Mouse (Mus musculus): Measurements from ENCODE around the gene Ncoa3.
A peak's percentile ranks its signal among the peaks of the same experiment; 100 is the strongest.

The Ncoa3 gene

DNA sequence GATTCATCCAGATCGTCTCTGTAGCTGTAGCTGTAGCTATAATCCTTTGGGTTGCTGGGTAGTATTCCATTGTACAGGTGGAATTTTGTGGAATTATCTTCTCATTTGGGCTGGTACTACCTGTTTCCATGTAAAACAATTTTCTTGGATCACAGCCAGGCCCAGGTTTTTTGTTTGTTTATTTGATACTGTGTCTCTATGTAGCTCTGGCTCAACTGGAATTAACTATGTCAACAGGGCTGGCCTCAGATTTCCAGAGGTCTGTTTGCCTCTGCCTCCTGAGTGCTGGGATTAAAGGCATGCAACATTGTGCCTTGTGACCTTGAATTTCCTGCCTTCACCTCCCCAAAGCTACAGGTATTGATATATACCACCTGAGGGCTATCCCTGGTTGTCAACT is 18.1 kb upstream of the Ncoa3 start:
- no peak for DNase-seq

DNA sequence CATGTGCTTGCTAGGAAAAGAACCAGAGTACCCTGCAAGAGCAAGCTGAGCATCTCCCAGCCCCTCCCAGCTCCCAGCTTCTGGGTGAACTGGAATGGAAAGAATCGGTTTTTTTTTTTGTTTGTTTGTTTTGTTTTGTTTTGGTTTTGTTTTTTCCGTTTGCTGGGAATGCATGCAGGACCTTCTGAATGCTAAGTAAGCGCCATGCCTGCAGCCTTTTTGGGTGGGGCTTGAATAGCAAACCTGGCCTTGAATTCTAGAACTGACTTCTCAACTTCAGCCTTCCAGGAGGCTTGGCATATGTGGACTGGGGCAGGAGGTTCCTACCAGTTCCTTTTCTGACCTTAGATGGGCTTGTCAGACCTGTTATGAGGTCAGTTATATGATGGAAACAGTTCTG is 16.2 kb upstream of the Ncoa3 start:
- DNase-seq, result no peak

GRCm38 (mm10) chr2:165976874-165977273 is 15.6 kb upstream of the Ncoa3 start:
- DNase-seq, result no peak

DNA sequence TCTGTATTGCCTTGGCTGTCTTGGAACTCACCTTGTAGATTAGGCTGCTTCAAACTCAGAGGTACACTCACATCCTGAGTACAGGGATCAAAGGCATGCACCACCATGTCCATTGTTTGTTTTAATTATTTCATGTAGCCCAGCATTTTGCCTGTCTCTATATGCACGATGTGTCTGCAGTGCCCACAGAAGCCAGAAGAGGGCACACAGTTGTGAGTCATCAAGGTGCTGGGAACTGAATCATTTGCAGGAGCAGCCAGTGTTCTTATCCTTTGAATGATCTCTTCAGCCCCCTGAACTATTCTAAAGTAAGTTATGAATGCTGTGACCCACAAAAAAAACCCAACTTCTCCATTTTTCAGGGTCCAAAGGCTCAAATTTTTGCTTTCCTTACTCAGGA is 14.3 kb upstream of the Ncoa3 start:
- DNase-seq, result no peak

DNA sequence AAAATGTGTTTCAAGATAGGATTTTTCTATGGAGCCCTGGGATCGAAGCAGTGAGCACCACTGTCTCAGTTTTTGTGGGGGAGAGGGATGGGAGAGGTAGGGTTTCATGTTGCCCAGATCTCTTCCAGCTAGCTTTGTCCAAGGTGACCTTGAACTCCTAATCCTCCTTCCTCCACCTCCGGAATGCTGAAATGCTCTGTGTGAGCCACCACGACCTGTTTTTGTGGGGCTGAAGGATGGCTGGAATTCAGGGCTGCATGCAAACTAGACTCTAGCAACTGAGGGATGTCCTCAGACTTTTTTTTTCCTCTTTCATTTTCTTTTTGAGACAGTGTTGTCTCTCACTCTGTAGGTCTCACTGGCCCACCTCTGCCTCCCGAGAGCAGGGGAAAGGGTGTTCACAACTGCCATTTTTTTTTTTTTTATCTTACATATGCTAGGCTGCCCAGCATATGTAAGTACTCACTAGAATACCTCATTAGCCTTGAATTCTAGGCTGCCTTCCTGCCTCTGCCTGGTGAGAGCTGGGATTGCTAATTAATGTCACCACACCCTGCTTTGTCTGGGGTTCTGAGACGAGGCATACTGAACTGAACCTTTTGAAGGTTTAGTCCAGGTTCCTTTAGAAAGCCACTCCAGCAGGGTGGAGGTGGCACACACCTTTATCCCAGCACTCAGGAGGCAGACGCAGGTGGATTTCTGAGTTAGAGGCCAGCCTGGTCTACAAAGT is 11.0 kb upstream of the Ncoa3 start:
- no peak for DNase-seq

DNA sequence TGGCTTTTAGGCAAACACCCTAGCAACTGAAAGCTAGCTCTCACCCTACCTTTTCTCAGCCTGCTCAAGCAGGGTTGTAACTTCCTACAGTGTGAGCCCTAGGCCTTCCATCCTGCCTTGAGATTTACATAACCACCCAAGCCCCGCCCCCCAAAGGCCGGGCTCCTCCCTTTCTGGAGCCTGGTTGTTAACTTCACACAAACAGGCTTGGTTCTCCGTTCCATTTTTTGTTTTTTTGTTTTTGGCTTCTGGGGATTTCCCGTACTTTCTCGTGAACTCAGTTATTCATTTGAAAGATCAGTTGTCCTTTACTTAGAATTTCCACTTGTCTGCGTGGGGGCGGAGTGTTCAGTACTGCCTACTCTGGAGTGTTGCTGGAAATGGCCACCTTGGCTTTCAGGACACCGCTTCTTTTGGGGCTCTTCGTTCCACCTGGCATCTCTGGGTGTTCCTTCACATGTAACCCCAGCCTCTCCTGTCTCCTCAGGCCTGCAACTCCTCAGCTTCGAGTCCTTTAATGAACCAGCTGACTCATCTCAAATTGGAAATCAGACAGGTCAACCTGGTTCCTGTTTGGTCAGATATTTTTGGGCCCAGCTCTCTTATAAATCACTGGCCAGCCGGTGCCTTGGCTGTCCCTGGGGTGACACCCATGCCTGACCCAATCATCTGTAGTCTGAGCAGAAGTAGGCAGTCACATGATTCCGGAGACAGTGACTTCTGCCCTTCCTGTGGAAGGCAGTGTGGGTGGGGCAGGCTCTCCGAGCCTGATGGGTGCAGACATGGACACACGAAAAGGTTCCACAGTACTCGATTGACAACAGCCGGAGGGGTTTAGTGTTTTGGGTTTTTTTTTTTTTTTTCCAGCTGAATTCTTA is 9.7 kb upstream of the Ncoa3 start:
- DNase-seq, result peak in 1 of 2 experiments; percentile 18

- no peak for DNase-seq
These were observed 8.1 kb upstream of the Ncoa3 start for GRCm38 (mm10) chr2:165984318-165984717.

DNA sequence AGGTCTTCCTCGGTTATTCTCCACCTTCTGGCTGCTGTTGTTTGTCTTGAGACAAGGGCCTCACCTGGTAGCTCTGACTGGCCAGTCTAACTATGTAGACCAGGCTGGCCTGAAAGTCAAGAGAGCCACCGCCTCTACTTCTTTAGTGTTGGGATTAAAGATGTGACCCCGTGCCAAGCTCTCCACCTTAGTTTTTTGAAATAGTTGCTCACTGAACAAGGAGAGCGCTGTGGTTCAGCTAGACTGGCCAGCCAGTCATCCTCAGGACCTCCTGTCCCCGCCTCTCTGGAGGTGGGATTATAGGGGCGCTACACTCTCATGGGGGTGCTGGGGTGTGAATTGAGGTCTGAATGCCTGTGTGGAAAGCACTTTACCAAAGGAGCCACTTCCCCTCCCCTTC is 7.5 kb upstream of the Ncoa3 start:
- no peak for DNase-seq

GRCm38 (mm10) chr2:165985581-165985980 is 6.9 kb upstream of the Ncoa3 start:
- DNase-seq, result no peak

- DNase-seq, result peak; percentile 81 to 84
These were observed 5.4 kb upstream of the Ncoa3 start for GRCm38 (mm10) chr2:165986921-165987453.

DNA sequence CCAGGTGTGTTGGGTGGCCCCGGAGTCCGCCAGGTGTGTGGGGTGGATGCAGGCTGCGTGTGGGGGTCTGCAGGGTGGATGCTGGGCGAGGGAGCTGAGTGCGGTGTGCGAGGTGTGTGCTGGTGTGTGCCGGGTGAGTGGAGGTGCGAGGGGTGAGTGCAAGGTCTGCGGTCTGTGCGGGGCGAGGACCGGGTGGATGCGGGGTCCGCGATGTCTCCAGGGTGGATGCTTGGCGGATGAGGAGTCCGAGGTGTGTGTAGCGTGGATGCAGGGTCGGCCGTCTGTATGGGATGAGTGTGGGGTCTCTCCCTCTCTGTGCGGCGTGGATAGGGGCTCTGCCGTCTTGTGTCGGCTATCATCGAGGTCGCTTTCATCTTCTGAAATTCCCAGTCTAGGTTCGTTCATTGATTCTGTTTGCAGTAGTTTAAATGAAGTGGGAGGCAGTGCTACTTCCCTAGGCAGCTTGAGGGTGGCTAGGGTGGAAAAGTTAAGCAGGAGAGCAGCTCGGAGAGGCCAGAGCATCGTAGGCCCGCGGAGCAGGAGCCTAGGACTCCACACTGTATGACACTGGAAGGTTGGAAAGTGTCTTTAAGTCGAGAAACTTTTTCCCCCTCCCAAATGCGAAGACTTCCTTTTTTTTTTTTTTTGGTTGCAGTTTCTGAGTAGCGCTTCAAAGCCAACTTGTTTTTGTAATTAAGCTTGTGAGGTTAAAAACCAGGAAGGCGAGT is 901 bp downstream of the Ncoa3 start:
- DNase-seq, result peak; percentile 49 to 53

DNA sequence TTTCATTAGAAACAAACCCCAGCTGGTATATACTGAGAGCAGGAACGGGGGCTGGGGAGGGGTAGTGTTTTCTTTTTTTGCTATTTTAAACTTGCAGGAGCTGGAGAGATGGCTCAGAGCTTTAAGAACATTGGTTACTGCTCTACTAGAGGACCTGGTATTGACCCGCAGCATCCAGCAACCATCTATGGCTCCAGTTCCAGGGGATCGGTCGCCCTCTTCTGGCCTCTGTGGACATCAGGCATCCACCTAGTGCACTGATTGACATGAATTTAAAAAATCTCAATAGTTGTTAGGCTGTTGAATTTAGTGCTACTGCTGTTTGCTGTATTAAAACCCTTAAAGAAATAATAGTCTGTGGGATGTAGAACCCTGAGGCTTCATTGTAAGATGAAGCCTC is 1.9 kb downstream of the Ncoa3 start:
- DNase-seq, result peak in 1 of 2 experiments; percentile 23

- DNase-seq, result no peak
These were observed 3.3 kb downstream of the Ncoa3 start for GRCm38 (mm10) chr2:165995711-165996110.

- DNase-seq, result no peak
These were observed 3.7 kb downstream of the Ncoa3 start for GRCm38 (mm10) chr2:165996130-165996529.

- no peak for DNase-seq
These were observed 5.0 kb downstream of the Ncoa3 start for GRCm38 (mm10) chr2:165997256-165997967.

DNA sequence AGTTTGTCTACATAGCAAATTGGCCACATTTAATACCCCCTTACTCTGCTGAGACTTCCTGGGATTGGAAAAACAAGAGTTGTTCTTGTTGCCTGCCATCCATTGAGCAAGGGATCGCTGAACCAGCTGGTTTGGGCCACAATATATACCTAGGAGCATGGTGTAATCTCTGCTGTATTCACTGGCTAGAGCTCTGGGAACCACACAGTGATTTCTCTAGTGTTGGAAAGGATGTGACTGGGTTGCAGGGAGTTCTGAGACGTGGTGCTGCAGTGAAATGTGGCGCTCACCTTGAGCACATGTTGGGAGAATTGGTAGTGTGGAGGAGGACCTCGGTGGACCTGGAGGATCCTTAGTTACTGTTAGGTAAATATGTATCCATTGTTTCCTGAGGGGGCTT is 6.5 kb downstream of the Ncoa3 start:
- DNase-seq, result no peak

DNA sequence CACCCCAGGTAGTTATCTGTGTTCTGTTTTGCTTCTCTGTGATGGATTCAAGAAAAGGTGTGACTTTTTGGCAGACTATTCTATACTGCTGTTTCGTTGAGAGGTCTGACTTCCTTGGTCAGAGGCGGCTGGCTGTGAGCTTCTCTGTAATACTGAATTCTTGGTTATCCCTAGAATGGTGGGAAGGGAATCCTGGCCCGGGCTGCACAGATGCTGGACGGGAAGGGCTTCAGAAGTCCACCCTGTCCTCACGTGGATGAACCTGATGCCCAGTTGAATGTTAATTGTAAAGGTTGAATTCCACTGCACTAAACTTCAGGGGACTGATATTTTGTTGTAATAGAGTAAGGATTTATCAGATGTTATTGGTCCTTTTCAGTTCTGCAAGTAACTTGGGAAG is 7.4 kb downstream of the Ncoa3 start:
- no peak for DNase-seq

- DNase-seq, result no peak
These were observed 7.8 kb downstream of the Ncoa3 start for GRCm38 (mm10) chr2:166000242-166000641.

- no peak for DNase-seq
These were observed 8.3 kb downstream of the Ncoa3 start for GRCm38 (mm10) chr2:166000769-166001168.

GRCm38 (mm10) chr2:166001362-166001761 is 8.9 kb downstream of the Ncoa3 start:
- no peak for DNase-seq

GRCm38 (mm10) chr2:166001768-166002167 is 9.3 kb downstream of the Ncoa3 start:
- no peak for DNase-seq

GRCm38 (mm10) chr2:166002429-166002828 is 10.0 kb downstream of the Ncoa3 start:
- no peak for DNase-seq

DNA sequence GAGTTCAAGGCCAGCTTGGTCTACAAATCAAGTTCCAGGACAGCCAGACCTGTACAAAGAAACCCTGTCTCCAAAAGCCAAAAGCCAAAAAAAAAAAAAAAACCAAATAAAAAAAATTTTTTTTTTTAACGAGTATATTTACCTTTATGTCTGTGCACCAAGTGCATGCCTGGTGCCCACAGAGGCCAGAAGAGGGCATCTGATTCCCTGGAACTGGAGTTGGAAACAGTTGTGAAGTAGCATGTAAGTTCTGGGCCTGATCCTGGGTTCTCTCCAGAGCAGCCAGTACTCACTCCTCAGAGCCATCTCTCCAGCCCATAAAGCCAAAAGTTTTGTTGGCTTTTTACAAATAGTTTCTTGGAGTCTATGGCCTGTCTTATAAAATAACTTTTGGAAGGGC is 10.6 kb downstream of the Ncoa3 start:
- DNase-seq, result no peak
